Mouse (Mus musculus) neural tube, embryonic 11.5 days (tissue): ENCODE results near the gene Kalrn. TPM values are rescaled to one million over a fixed set of nuclear protein-coding genes. Genes with fewer than 3 reads are reported as not detected.
A peak's percentile ranks its signal among the peaks of the same experiment; 100 is the strongest.

Experiments used
- ATAC-seq: fragments of 200-750 bp; cut with Nextera tagmentation; 2 replicates; pipeline ENCODE4 v1.8.0; 2017; ENCODE audit warnings: moderate number of reproducible peaks, mild to moderate bottlenecking, moderate TSS enrichment, moderate library complexity; ENCODE audit not compliant: insufficient read depth, low FRiP score, low TSS enrichment
- DNase-seq: peaks from one replicate; pipeline ENCODE4 v3.0.0-alpha.2; 2015; ENCODE audit warnings: low spot score
- H3K27ac ChIP-seq: fragments of 300-500 bp; sonication (generic); 2 replicates; pipeline ENCODE4 v1.5.1; 2014; ENCODE audit warnings: low read depth, mild to moderate bottlenecking, low read length
- H3K27me3 ChIP-seq: fragments of 300-500 bp; sonication (generic); 2 replicates; pipeline ENCODE4 v1.6.1; 2014; ENCODE audit warnings: mild to moderate bottlenecking, low read length, mixed read lengths; ENCODE audit not compliant: control insufficient read depth, insufficient read depth
- H3K36me3 ChIP-seq: fragments of 300-500 bp; sonication (generic); 2 replicates; pipeline ENCODE4 v1.6.1; 2014; ENCODE audit warnings: mild to moderate bottlenecking, low read length, moderate library complexity, mixed read lengths; ENCODE audit not compliant: control insufficient read depth, insufficient read depth
- H3K4me1 ChIP-seq: fragments of 300-500 bp; sonication (generic); 2 replicates; pipeline ENCODE4 v1.6.1; 2014; ENCODE audit warnings: low read length, mixed read lengths; ENCODE audit not compliant: control insufficient read depth, insufficient read depth
- H3K4me2 ChIP-seq: fragments of 300-500 bp; sonication (generic); 2 replicates; pipeline ENCODE4 v1.6.1; 2014; ENCODE audit warnings: low read depth, mild to moderate bottlenecking, moderate library complexity
- H3K4me3 ChIP-seq: fragments of 300-500 bp; sonication (generic); 2 replicates; pipeline ENCODE4 v1.5.1; 2014; ENCODE audit warnings: low read depth, low read length
- H3K9ac ChIP-seq: fragments of 300-500 bp; sonication (generic); 2 replicates; pipeline ENCODE4 v1.6.1; 2014; ENCODE audit warnings: mild to moderate bottlenecking, low read length
- H3K9me3 ChIP-seq: fragments of 300-500 bp; sonication (generic); 2 replicates; pipeline ENCODE4 v1.6.1; 2016; ENCODE audit warnings: low read length; ENCODE audit not compliant: control insufficient read depth
- WGBS: fragments of 180-500 bp; shearing (Covaris S2); extraction: QIAGEN DNeasy Blood & Tissue Kit; methylation state at CpG from one replicate; pipeline ENCODE4 v1.1.7; 2014; 5-methylcytosine and 5-hydroxymethylcytosine counted together
- polyA plus RNA-seq: library from polyadenylated mRNA; unstranded; fragments of >200 nt; fragmentation: Nextera tagmentation; extraction: Ambion mirVana; gene quantifications from 2 replicates; pipeline ENCODE4 v1.2.1, GENCODE M21; 2014

Gene Kalrn
- polyA plus RNA-seq, 1 experiment from 2014 or later, result 17.6 TPM

DNA sequence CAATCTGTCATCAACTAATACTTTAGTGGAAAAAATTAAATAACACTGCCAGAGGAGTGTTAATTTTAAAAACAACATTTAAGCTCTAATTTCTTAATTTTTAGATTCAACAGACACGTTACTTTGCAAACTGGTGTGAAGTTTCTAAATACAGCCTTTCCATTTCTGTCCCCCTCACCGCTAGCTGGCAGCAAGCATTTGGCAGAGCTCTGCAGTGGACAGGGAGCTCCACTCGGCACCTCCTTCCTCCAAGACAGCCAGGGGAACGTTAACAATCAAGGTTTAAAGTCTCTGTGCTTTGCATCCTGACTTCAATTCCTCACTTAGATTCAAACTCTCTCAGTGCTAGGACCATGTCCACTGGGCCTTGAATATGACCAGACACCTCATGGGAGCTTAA is 106.7 kb downstream of the Kalrn start:
- WGBS, result 59% methylated on average over 4 of the region's 4 CpGs
- no peaks in the 10 kb centered on the region for H3K9me3 ChIP-seq
- peaks cover 29% of the 10 kb centered on the region for H3K4me1 ChIP-seq
- no peak for ATAC-seq
- H3K27ac ChIP-seq, result no peak overlapping the region
- H3K27me3 ChIP-seq, result no peaks in the 10 kb centered on the region
- no peak overlapping the region for H3K9ac ChIP-seq
- no peak overlapping the region for H3K4me2 ChIP-seq
- DNase-seq, result no peak
- no peak overlapping the region for H3K4me3 ChIP-seq
- H3K36me3 ChIP-seq, result no peaks in the 10 kb centered on the region

DNA sequence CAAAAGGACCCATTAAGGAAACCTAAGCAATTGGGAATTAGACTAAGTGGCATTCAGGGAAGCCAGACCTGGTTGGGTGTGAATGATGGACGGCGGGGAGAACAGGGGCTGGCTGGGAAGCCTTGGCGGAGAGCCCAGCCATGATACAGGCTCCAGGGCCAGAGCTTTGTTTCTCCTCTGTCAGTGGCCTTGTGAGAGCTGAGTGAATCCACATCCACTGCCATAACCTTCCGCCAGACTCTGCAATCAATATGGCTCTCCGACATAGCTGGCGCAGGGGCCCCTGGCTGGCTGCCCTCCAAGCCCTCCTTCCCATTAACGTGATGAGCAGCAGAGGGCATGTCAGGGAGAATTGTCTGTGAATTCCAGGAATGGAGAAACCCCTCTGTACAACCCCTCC is 117.0 kb downstream of the Kalrn start:
- H3K9ac ChIP-seq, result no peak overlapping the region
- ATAC-seq, result no peak; the same call in 1 of the 2 replicates
- WGBS, result 73% methylated on average over 7 of the region's 7 CpGs
- no peaks in the 10 kb centered on the region for H3K36me3 ChIP-seq
- H3K4me3 ChIP-seq, result no peak overlapping the region
- no peaks in the 10 kb centered on the region for H3K27me3 ChIP-seq
- 0 out of 2 replicates have a peak overlapping the region, but pooled peaks have one; percentile 34 for H3K27ac ChIP-seq
- no peaks in the 10 kb centered on the region for H3K9me3 ChIP-seq
- peak; percentile 21 for DNase-seq
- no peaks in the 10 kb centered on the region for H3K4me1 ChIP-seq
- no peak overlapping the region for H3K4me2 ChIP-seq

DNA sequence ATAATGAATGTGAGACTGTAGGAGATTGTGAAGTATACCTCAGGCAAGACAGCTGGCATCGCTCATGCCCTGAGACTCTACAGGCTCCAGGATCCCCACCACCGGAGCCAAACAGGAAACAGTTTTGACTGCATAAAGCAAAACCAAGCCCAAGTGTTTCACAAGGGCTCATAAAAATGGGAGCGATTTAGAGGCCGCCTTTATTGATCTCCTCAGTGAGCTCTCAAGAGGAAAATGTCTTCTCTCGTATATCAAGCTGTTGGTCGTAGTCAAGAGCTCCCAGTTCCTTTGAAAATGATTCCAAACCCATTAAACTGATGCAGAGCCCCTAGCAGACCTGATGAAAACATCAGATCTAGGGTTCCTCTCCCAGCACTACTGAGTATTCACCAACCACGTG is 127.7 kb downstream of the Kalrn start:
- Histone ChIP-seq H3K27ac (no peak overlapping the region), H3K4me2 (no peak overlapping the region), H3K9me3 (no peaks in the 10 kb centered on the region), H3K4me3 (no peak overlapping the region), H3K4me1 (0 out of 2 replicates have a peak, but pooled peaks cover 6% of the 10 kb centered on the region), H3K9ac (no peak overlapping the region), H3K27me3 (no peaks in the 10 kb centered on the region), H3K36me3 (no peaks in the 10 kb centered on the region)
- WGBS, result 79% methylated on average over 7 of the region's 7 CpGs
- ATAC-seq (no peak), DNase-seq (no peak)

DNA sequence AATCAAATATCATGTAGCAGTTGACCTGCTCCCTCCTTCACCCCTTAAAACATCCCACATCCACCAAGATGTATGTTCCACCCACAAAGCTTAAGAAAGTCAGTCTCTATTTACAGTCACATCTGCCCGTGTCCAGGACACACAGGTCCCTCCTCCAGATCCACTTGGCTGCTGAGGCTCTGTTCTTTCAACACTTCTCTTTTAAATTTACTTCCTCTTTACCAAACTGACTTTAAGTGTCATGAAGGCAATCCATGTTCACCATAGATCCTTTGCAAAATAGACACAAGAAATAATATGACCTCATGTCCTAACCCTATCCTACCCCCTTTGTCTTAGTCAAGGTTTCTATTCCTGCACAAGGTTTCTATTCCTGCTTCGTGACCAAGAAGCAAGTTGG is 131.6 kb downstream of the Kalrn start:
- 0 out of 2 replicates have a peak, but pooled peaks cover 6% of the 10 kb centered on the region for H3K4me1 ChIP-seq
- H3K27ac ChIP-seq, result no peak overlapping the region
- H3K4me2 ChIP-seq, result no peak overlapping the region
- H3K36me3 ChIP-seq, result no peaks in the 10 kb centered on the region
- no peak for DNase-seq
- no peaks in the 10 kb centered on the region for H3K27me3 ChIP-seq
- ATAC-seq, result no peak
- H3K9me3 ChIP-seq, result no peaks in the 10 kb centered on the region
- no peak overlapping the region for H3K4me3 ChIP-seq
- 78% methylated on average over 2 of the region's 2 CpGs for WGBS
- no peak overlapping the region for H3K9ac ChIP-seq

DNA sequence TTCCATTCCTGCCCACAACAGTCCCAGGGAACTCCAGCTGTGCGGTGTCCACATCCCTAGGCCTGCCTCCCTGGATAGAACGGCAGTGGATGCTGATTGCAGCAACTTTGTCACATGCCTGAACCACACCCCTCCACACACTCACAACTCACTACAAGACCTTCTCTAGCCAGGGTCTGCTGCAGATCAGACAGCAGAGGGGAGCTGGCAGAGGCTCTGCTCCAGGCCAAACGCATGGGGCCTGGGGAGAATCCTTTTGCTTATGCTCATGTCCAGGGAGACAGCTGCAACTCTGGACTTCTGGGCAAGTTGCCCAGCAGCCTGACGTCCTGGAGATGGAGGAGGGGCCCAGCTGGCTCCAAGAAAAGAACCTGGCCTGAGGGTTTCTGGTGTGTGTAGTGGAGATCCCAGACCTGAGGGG is 132.3 kb downstream of the Kalrn start:
- 0 out of 2 replicates have a peak overlapping the region, but pooled peaks have one; percentile 36 for H3K27ac ChIP-seq
- DNase-seq (peak; percentile 56), ATAC-seq (no peak)
- H3K4me1 ChIP-seq, result 0 out of 2 replicates have a peak, but pooled peaks cover 6% of the 10 kb centered on the region
- H3K4me2 ChIP-seq, result no peak overlapping the region
- no peaks in the 10 kb centered on the region for H3K27me3 ChIP-seq
- H3K9me3 ChIP-seq, result no peaks in the 10 kb centered on the region
- 38% methylated on average over 4 of the region's 4 CpGs for WGBS
- no peak overlapping the region for H3K4me3 ChIP-seq
- H3K36me3 ChIP-seq, result no peaks in the 10 kb centered on the region
- no peak overlapping the region for H3K9ac ChIP-seq

DNA sequence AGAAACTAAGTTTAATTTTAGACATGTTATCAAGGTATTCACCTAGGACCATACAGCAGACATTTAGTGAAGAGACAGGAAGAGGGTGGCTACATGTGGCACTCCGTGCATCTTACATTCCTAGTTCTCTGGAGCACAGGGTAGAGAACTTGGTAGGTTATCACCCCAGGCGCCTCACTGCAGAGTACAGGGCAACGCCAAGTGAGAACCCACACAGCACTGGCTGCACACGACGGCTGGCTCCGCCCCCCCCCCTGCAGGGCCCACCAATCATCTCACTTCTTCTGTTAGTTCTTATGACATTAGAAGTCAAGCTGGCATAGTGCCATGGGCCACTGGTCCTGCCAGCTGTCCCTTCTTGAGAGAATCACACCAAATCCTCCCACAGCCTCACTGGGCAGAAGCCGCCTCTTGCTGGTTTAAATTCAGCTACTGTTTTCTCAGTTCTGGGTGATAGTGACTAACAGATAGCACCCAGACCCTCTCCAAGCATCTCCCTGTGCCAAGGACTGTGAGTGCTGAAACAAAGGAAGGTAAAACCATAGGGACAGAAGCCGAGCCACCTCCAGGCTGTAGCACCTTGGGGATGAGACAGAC is 133.2 kb downstream of the Kalrn start:
- 85% methylated on average over 8 of the region's 8 CpGs for WGBS
- Histone ChIP-seq H3K27ac (no peak overlapping the region), H3K9ac (no peak overlapping the region), H3K4me2 (no peak overlapping the region), H3K9me3 (no peaks in the 10 kb centered on the region), H3K27me3 (no peaks in the 10 kb centered on the region), H3K36me3 (no peaks in the 10 kb centered on the region), H3K4me1 (0 out of 2 replicates have a peak, but pooled peaks cover 6% of the 10 kb centered on the region), H3K4me3 (no peak overlapping the region)
- ATAC-seq (no peak), DNase-seq (no peak)

DNA sequence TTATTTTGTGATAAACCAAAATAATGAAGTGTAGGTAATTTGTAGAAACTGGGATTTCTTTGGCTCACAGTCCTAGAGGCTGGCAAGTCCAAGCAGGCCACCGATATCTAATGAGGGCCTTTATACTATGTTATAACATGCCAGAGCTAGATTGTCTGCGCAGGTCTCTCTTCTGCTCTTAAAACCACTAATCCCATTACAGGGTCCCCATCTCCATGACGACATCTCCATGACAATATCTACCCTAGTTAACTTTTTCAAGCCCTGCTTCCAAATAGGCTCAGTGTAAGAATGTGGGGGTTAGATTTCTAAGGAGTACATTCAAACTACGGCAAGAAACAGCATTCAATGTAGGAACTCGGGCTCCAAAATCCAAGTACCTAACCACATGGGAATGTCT is 143.2 kb downstream of the Kalrn start:
- Histone ChIP-seq H3K4me2 (no peak overlapping the region), H3K4me1 (no peaks in the 10 kb centered on the region), H3K27ac (no peak overlapping the region), H3K9ac (no peak overlapping the region), H3K9me3 (no peaks in the 10 kb centered on the region), H3K36me3 (no peaks in the 10 kb centered on the region), H3K27me3 (no peaks in the 10 kb centered on the region), H3K4me3 (no peak overlapping the region)
- 80% methylated on average over 5 of the region's 5 CpGs for WGBS
- DNase-seq (no peak), ATAC-seq (no peak)

DNA sequence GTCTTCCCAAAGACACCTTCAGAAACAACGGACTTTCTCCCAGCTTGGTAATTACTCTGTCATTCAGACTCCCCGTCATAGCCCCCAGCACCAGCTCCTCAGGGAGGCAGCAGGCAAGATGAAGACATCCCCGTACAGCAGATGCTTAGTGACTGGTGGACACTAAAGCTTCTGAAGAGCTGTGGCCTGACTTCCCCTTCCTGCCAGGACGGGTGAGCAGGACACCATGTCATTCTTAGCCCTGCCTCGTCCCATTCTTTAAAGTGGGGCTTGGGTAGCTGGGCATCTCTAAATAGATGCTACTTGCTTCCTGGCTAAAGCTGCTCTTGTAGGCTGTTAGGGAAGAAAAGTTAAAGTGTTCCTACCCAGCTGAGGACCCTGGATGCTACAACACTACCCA is 145.7 kb downstream of the Kalrn start:
- no peaks in the 10 kb centered on the region for H3K4me1 ChIP-seq
- DNase-seq, result no peak
- no peaks in the 10 kb centered on the region for H3K36me3 ChIP-seq
- no peak overlapping the region for H3K9ac ChIP-seq
- H3K4me2 ChIP-seq, result no peak overlapping the region
- no peak overlapping the region for H3K27ac ChIP-seq
- H3K9me3 ChIP-seq, result no peaks in the 10 kb centered on the region
- no peak overlapping the region for H3K4me3 ChIP-seq
- WGBS, result 40% methylated on average over 5 of the region's 5 CpGs
- no peaks in the 10 kb centered on the region for H3K27me3 ChIP-seq
- ATAC-seq, result no peak

DNA sequence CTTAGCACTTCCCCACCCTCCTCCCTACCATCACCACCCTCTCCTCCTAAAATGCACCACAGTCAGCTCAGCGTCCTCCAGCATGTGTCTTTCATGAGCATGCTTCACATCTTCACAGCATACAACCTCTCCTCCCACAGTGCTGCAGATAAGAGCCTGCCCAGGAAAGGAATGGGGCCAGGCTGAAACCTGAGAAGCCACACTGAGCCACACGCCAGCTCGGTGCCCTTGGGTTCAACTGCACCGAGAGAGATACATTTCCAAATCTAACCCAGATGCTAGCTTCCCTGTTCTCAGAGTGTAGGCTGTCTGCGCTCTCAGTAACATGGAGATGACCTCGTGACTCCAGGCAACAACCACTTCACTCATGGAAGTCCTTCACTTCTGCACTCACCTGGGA is 151.9 kb downstream of the Kalrn start:
- ATAC-seq, result no peak
- peaks cover 7% of the 10 kb centered on the region; the same call in 1 of the 2 replicates for H3K4me1 ChIP-seq
- no peak overlapping the region for H3K27ac ChIP-seq

More for the DNA sequence above, 151.9 kb downstream of the Kalrn start:
- 34% methylated on average over 6 of the region's 6 CpGs for WGBS
- Histone ChIP-seq H3K4me2 (no peak overlapping the region), H3K36me3 (no peaks in the 10 kb centered on the region), H3K4me3 (no peak overlapping the region), H3K9me3 (no peaks in the 10 kb centered on the region), H3K27me3 (no peaks in the 10 kb centered on the region), H3K9ac (no peak overlapping the region)
- DNase-seq, result peak; percentile 43
